Mouse (Mus musculus) stomach, postnatal 0 days (tissue): Measurements from ENCODE around the gene Mrpl48. TPM values are rescaled to one million over a fixed set of nuclear protein-coding genes. Genes with fewer than 3 reads are reported as not detected.

Experiments used
- ATAC-seq: fragments of 200-750 bp; cut with Nextera tagmentation; 2 replicates; pipeline ENCODE4 v1.8.0; 2017; ENCODE audit not compliant: low FRiP score, low TSS enrichment
- DNase-seq: peaks from one replicate; pipeline ENCODE4 v3.0.0-alpha.2; 2016; ENCODE audit warnings: low spot score
- H3K27ac ChIP-seq: fragments of 300-500 bp; sonication (generic); replicated peaks from 2 replicates; pipeline ENCODE4 v1.5.1; 2014; ENCODE audit warnings: mild to moderate bottlenecking, control low read depth
- H3K27me3 ChIP-seq: fragments of 300-500 bp; sonication (generic); 2 replicates; pipeline ENCODE4 v1.6.1; 2014; ENCODE audit warnings: low read length; ENCODE audit not compliant: control insufficient read depth, insufficient read depth
- H3K36me3 ChIP-seq: fragments of 300-500 bp; sonication (generic); 2 replicates; pipeline ENCODE4 v1.6.1; 2014; ENCODE audit warnings: low read length, mixed read lengths; ENCODE audit not compliant: control insufficient read depth, insufficient read depth
- H3K4me1 ChIP-seq: fragments of 300-500 bp; sonication (generic); replicated peaks from 2 replicates; pipeline ENCODE4 v1.6.1; 2014; ENCODE audit warnings: antibody characterized with exemption; ENCODE audit not compliant: control insufficient read depth, insufficient read depth
- H3K4me2 ChIP-seq: fragments of 300-500 bp; sonication (generic); replicated peaks from 2 replicates; pipeline ENCODE4 v1.6.1; 2014; ENCODE audit warnings: low read depth, mild to moderate bottlenecking, control low read depth, moderate library complexity
- H3K4me3 ChIP-seq: fragments of 300-500 bp; sonication (generic); 2 replicates; pipeline ENCODE4 v1.5.1; 2014; ENCODE audit warnings: low read depth, low read length, control low read depth
- H3K9ac ChIP-seq: fragments of 300-500 bp; sonication (generic); 2 replicates; pipeline ENCODE4 v1.6.1; 2014; ENCODE audit warnings: mild to moderate bottlenecking, low read length, control low read depth, mixed read lengths
- H3K9me3 ChIP-seq: fragments of 300-500 bp; sonication (generic); 2 replicates; pipeline ENCODE4 v1.6.1; 2016; ENCODE audit warnings: low read length; ENCODE audit not compliant: control insufficient read depth
- CTCF ChIP-seq: IDR thresholded peaks from 2 replicates; pipeline ENCODE4 v1.5.1; 2016; ENCODE audit warnings: antibody characterized with exemption, low read depth, mild to moderate bottlenecking, moderate library complexity
- EP300 ChIP-seq: optimal IDR thresholded peaks from 2 replicates; pipeline ENCODE3; 2016; ENCODE audit warnings: antibody characterized with exemption
- WGBS: fragments of 180-500 bp; shearing (Covaris S2); extraction: QIAGEN DNeasy Blood & Tissue Kit; methylation state at CpG from one replicate; pipeline ENCODE4 v1.1.7; 2014; 5-methylcytosine and 5-hydroxymethylcytosine counted together
- polyA plus RNA-seq: library from polyadenylated mRNA; unstranded; fragments of >200 nt; fragmentation: Nextera tagmentation; extraction: Ambion mirVana; gene quantifications from 2 replicates; pipeline ENCODE4 v1.2.1, GENCODE M21; 2015

The Mrpl48 gene
- polyA plus RNA-seq, 1 experiment from 2014 or later: 77.0 TPM

DNA sequence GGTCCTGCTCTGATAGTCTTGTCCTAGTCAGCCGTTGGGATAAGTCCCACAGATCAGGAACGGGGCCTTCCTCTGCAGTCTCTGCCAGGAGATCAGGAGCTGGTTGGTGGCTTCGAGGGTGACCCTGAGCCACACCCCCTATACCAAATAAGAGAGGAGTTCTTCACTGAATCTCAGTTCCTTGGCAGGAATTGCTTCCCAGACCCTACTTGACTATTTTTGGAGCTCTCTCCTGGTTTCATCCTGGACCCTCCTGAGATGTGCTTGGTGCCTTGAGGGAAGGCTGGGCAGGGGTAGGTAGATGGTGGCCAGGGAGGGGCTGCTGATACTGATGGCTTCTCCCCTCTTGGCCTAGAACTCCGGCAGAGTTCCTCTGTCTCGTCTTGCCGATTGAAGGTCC lies 111.7 kb downstream of the Mrpl48 start:
- ATAC-seq: no peak
- Histone ChIP-seq H3K9me3 (no peaks in the 10 kb centered on the region), H3K4me3 (peak overlapping the region; percentile 55; the same call in 1 of the 2 replicates), H3K36me3 (peaks cover 21% of the 10 kb centered on the region; the same call in 1 of the 2 replicates), H3K27me3 (no peaks in the 10 kb centered on the region), H3K9ac (peak overlapping the region; percentile 31; the same call in 1 of the 2 replicates), H3K27ac (peak overlapping the region; percentile 76), H3K4me2 (peak overlapping the region; percentile 78), H3K4me1 (peaks cover 7% of the 10 kb centered on the region)
- 53% methylated on average over 6 of the region's 6 CpGs for WGBS
- no peak for DNase-seq
- TF ChIP-seq CTCF (no peak), EP300 (no peak)

Other genes starting within 250 kb of the Mrpl48 start
- 5.2 and 5.6 TPM in 2 replicates for gene C2cd3, start 236.1 kb downstream of the Mrpl48 start, polyA plus RNA-seq
- 27.2 and 28.0 TPM in 2 replicates for gene Ppme1, start 236.0 kb downstream of the Mrpl48 start, polyA plus RNA-seq
- 1.4 and 1.7 TPM in 2 replicates for gene Ucp3, start 135.3 kb downstream of the Mrpl48 start, polyA plus RNA-seq
- gene Ucp2, start 115.0 kb downstream of the Mrpl48 start, polyA plus RNA-seq: 618 and 662 TPM in 2 replicates
- 0.45 and 0.54 TPM in 2 replicates for gene Dnajb13, start 93.3 kb downstream of the Mrpl48 start, polyA plus RNA-seq
- 25.2 and 27.2 TPM in 2 replicates for gene Coa4, start 71.2 kb downstream of the Mrpl48 start, polyA plus RNA-seq
- 76.3 and 80.6 TPM in 2 replicates for gene Rab6a, start 891 bp downstream of the Mrpl48 start, polyA plus RNA-seq
- gene Plekhb1, start 54.1 kb upstream of the Mrpl48 start, polyA plus RNA-seq: 8.7 and 10.4 TPM in 2 replicates
- 15.5 and 17.4 TPM in 2 replicates for gene Fam168a, start 98.3 kb upstream of the Mrpl48 start, polyA plus RNA-seq